Mouse (Mus musculus) ES-Bruce4 (cell line): ENCODE results near the gene Fgf7.

Experiments
- CTCF ChIP-seq: IDR thresholded peaks from one replicate; pipeline ENCODE4 v1.8.1; 2011; ENCODE audit warnings: low read depth, low read length
- EP300 ChIP-seq: IDR thresholded peaks from 2 replicates; pipeline ENCODE4 v1.6.1; 2011; ENCODE audit warnings: low read depth, low read length; ENCODE audit not compliant: insufficient read depth
- POLR2A ChIP-seq: IDR thresholded peaks from one replicate; pipeline ENCODE4 v1.8.1; 2011; ENCODE audit warnings: low read length; ENCODE audit not compliant: insufficient read depth

DNA sequence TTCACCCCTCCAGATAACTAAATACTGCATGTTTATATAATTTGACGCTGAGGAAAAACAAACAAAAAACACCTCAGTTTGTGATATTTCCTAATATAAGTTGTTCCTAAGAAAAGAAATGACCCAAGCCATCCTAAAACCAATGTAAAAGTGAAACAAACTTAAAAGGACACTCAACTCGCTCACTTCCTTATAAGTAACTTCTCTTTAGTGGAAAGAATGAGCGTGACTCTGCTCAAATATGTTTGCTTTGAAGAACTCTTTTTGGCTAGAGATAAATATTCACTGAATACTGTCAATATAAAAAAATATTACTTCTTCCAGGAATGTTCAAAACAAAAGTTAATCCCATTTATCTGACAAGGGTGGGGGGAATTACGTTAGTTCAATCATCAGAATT is 39.3 kb downstream of the Fgf7 start:
- no peak for TF ChIP-seq CTCF
- TF ChIP-seq POLR2A, result no peak
- TF ChIP-seq EP300, result no peak
